Mouse (Mus musculus): ENCODE data around the gene Akr1c19. TPM values are rescaled to one million over a fixed set of nuclear protein-coding genes. Genes with fewer than 3 reads are reported as not detected.

Akr1c19 gene
- polyA plus RNA-seq (2015; fragmentation: Nextera tagmentation; extraction: Ambion mirVana), result 2.0 and 5.6 TPM in 2 replicates

DNA sequence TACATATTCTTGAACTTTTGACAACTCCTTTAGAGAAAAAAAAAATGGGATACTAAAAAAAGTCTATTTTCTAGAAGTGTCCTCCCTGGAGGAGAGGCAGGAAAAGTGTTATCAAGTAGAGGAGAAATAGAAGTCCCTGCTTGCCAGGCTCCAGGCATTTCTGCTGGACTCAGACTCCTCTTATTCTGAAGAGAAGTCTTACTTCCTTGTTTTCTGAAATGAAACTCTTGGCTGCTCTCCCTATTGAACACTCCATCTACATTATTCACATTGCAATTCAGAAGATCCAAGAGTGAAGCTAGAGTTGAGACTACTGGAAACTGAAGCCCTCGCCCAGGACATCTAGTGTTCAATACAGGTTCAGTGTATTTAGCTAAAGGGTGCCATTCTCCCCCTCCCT, at the start of gene Akr1c19:
TSS of gene Akr1c19 (plus strand) at position 260 of the 400 bp plus-strand sequence.

DNA sequence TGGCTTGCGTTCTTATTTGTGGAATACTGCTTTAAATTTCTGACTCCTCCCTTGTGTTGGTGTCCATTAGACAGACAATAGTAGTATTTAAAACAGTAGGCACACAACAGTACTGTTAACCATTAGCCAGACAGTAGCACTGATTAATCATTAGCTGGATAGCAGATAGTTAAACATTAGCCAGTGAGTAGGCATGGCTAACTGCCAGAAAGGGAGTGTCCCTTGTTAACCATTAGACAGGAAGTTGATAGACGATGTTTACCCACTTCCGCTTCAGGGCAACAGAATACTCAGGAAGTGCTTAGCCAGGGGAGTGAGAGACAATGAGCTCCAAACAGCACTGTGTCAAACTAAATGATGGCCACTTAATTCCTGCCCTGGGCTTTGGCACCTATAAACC, 37.6 kb upstream of the Akr1c19 start, which contains the start of gene Akr1c13:
TSS of gene Akr1c13 (plus strand) at position 247 of the 400 bp plus-strand sequence.

DNA sequence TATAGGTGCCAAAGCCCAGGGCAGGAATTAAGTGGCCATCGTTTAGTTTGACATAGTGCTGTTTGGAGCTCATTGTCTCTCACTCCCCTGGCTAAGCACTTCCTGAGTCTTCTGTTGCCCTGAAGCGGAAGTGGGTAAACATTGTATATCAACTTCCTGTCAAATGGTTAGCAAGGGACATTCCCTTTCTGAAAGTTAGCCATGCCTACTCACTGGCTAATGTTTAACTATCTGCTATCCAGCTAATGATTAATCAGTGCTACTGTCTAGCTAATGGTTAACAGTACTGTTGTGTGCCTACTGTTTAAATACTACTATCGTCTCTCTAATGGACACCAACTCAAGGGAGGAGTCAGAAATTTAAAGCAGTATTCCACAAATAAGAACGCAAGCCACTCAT, 50.8 kb downstream of the Akr1c19 start, which contains the start of gene Akr1c12:
TSS of gene Akr1c12 (minus strand) at position 150 of the 400 bp plus-strand sequence.

Other genes starting within 250 kb of the Akr1c19 start
- 10.3 and 24.3 TPM in 2 replicates for gene Akr1c14, start 179.7 kb upstream of the Akr1c19 start, polyA plus RNA-seq (2015; fragmentation: Nextera tagmentation; extraction: Ambion mirVana)
- 48.1 and 52.5 TPM in 2 replicates for gene Akr1c18, start 78.0 kb upstream of the Akr1c19 start, polyA plus RNA-seq (2015; fragmentation: Nextera tagmentation; extraction: Ambion mirVana)
- 46.2 and 50.8 TPM in 2 replicates for gene Akr1c13, start 37.5 kb upstream of the Akr1c19 start, polyA plus RNA-seq (2015; fragmentation: Nextera tagmentation; extraction: Ambion mirVana)
- 1.9 and 3.9 TPM in 2 replicates for gene Akr1c12, start 50.7 kb downstream of the Akr1c19 start, polyA plus RNA-seq (2015; fragmentation: Nextera tagmentation; extraction: Ambion mirVana)
- gene Akr1c6, start 205.6 kb downstream of the Akr1c19 start, polyA plus RNA-seq (2015; fragmentation: Nextera tagmentation; extraction: Ambion mirVana), result 0.80 and 0.99 TPM in 2 replicates